Mouse (Mus musculus) lung, postnatal 0 days (tissue): ENCODE results near the gene 4930402F06Rik. TPM values are rescaled to one million over a fixed set of nuclear protein-coding genes. Genes with fewer than 3 reads are reported as not detected.

Source experiments
- ATAC-seq: fragments of 200-750 bp; cut with Nextera tagmentation; 2 replicates; pipeline ENCODE4 v1.8.0; 2017; ENCODE audit warnings: moderate library complexity
- DNase-seq: peaks from one replicate; pipeline ENCODE4 v3.0.0-alpha.2; 2016; ENCODE audit warnings: low spot score
- H3K27ac ChIP-seq: fragments of 300-500 bp; sonication (generic); 2 replicates; pipeline ENCODE4 v1.5.1; 2014; ENCODE audit warnings: antibody characterized with exemption, mild to moderate bottlenecking, low read length, mixed read lengths
- H3K27me3 ChIP-seq: fragments of 300-500 bp; sonication (generic); replicated peaks from 2 replicates; pipeline ENCODE4 v1.6.1; 2014; ENCODE audit warnings: low read length, mixed read lengths; ENCODE audit not compliant: insufficient read depth
- H3K36me3 ChIP-seq: fragments of 300-500 bp; sonication (generic); 2 replicates; pipeline ENCODE4 v1.6.1; 2014; ENCODE audit warnings: low read length, mixed read lengths; ENCODE audit not compliant: insufficient read depth
- H3K4me1 ChIP-seq: fragments of 300-500 bp; sonication (generic); 2 replicates; pipeline ENCODE4 v1.6.1; 2014; ENCODE audit warnings: antibody characterized with exemption, low read depth, low read length, mixed read lengths; ENCODE audit not compliant: insufficient read depth
- H3K4me2 ChIP-seq: fragments of 300-500 bp; sonication (generic); replicated peaks from 2 replicates; pipeline ENCODE4 v1.6.1; 2014; ENCODE audit warnings: low read depth, mild to moderate bottlenecking, low read length, moderate library complexity, mixed read lengths
- H3K4me3 ChIP-seq: fragments of 300-500 bp; sonication (generic); 2 replicates; pipeline ENCODE4 v1.5.1; 2014; ENCODE audit warnings: low read depth, low read length
- H3K9ac ChIP-seq: fragments of 300-500 bp; sonication (generic); replicated peaks from 2 replicates; pipeline ENCODE4 v1.6.1; 2014; ENCODE audit warnings: low read depth, mild to moderate bottlenecking
- H3K9me3 ChIP-seq: fragments of 300-500 bp; sonication (generic); 2 replicates; pipeline ENCODE4 v1.6.1; 2016; ENCODE audit warnings: low read length, mixed read lengths
- CTCF ChIP-seq: IDR thresholded peaks from 2 replicates; pipeline ENCODE4 v1.5.1; 2016; ENCODE audit warnings: antibody characterized with exemption, mild to moderate bottlenecking
- EP300 ChIP-seq: IDR thresholded peaks from 2 replicates; pipeline ENCODE4 v1.6.1; 2016; ENCODE audit warnings: antibody characterized with exemption, mild to moderate bottlenecking, control low read depth
- WGBS: fragments of 180-500 bp; shearing (Covaris S2); extraction: QIAGEN DNeasy Blood & Tissue Kit; methylation state at CpG from one replicate; pipeline ENCODE4 v1.1.7; 2014; 5-methylcytosine and 5-hydroxymethylcytosine counted together
- polyA plus RNA-seq: library from polyadenylated mRNA; unstranded; fragments of >200 nt; fragmentation: Nextera tagmentation; extraction: Ambion mirVana; gene quantifications from 2 replicates; pipeline ENCODE4 v1.2.1, GENCODE M21; 2015

Gene 4930402F06Rik
- polyA plus RNA-seq, 1 experiment from 2014 or later = not detected

- Histone ChIP-seq H3K9ac (no peak overlapping the region), H3K27ac (peak overlapping the region; percentile 62), H3K36me3 (no peaks in the 10 kb centered on the region), H3K4me2 (no peak overlapping the region), H3K4me3 (no peak overlapping the region), H3K27me3 (no peaks in the 10 kb centered on the region), H3K9me3 (no peaks in the 10 kb centered on the region), H3K4me1 (peaks cover 11% of the 10 kb centered on the region)
- TF ChIP-seq EP300 (peak; percentile 71), CTCF (no peak)
- WGBS = 27% methylated on average over 6 of the region's 6 CpGs
- ATAC-seq (no peak), DNase-seq (peak; percentile 83)
Measured at GRCm38 (mm10) chr2:35338707-35339106, 58.3 kb downstream of the 4930402F06Rik start.

- DNase-seq (no peak), ATAC-seq (no peak)
- H3K4me1 ChIP-seq = peaks cover 11% of the 10 kb centered on the region
- no peak overlapping the region for H3K9ac ChIP-seq
- no peak overlapping the region for H3K4me3 ChIP-seq
- no peaks in the 10 kb centered on the region for H3K36me3 ChIP-seq
- H3K9me3 ChIP-seq = no peaks in the 10 kb centered on the region
- no peak overlapping the region for H3K4me2 ChIP-seq
- H3K27me3 ChIP-seq = no peaks in the 10 kb centered on the region
- peak overlapping the region; percentile 62 for H3K27ac ChIP-seq
- WGBS = 55% methylated on average over 1 of the region's 1 CpGs
- TF ChIP-seq EP300 (no peak), CTCF (no peak)
Measured at GRCm38 (mm10) chr2:35338036-35338435, 58.9 kb downstream of the 4930402F06Rik start.

GRCm38 (mm10) chr2:35337419-35337818, 59.6 kb downstream of the 4930402F06Rik start:
- peak; percentile 50 for DNase-seq
- Histone ChIP-seq H3K27ac (peak overlapping the region; percentile 77), H3K4me1 (peaks cover 16% of the 10 kb centered on the region), H3K9ac (no peak overlapping the region), H3K4me3 (peak overlapping the region; percentile 71; the same call in 1 of the 2 replicates), H3K9me3 (no peaks in the 10 kb centered on the region), H3K27me3 (no peaks in the 10 kb centered on the region), H3K36me3 (no peaks in the 10 kb centered on the region), H3K4me2 (peak overlapping the region; percentile 93)
- TF ChIP-seq CTCF (no peak), EP300 (no peak)
- WGBS = 39% methylated on average over 10 of the region's 10 CpGs
- ATAC-seq = peak; percentile 2; the same call in 1 of the 2 replicates

- ATAC-seq = peak; percentile 98
Measured at GRCm38 (mm10) chr2:35336388-35337280, 60.3 kb downstream of the 4930402F06Rik start, which contains the start of gene Stom. Gene Stom, minus strand, starts transcription at chr2:35336976.

GRCm38 (mm10) chr2:35335620-35336019, 61.4 kb downstream of the 4930402F06Rik start:
- H3K4me1 ChIP-seq = peaks cover 16% of the 10 kb centered on the region
- no peak for DNase-seq
- peak overlapping the region; percentile 67; the same call in 1 of the 2 replicates for H3K9ac ChIP-seq
- H3K9me3 ChIP-seq = no peaks in the 10 kb centered on the region
- TF ChIP-seq CTCF (no peak), EP300 (no peak)
- H3K4me2 ChIP-seq = peak overlapping the region; percentile 93
- WGBS = 15% methylated on average over 7 of the region's 7 CpGs
- H3K27ac ChIP-seq = no peak overlapping the region; the same call in 1 of the 2 replicates
- no peaks in the 10 kb centered on the region for H3K27me3 ChIP-seq
- no peaks in the 10 kb centered on the region for H3K36me3 ChIP-seq
- no peak for ATAC-seq
- H3K4me3 ChIP-seq = peak overlapping the region; percentile 71

More at GRCm38 (mm10) chr2:35336388-35337280, 60.3 kb downstream of the 4930402F06Rik start, which contains the start of gene Stom:
- peak; percentile 98 for DNase-seq
- under 1% methylated on average over 45 of the region's 45 CpGs for WGBS
- Histone ChIP-seq H3K9ac (peak within 1 kb of the TSS; percentile 67), H3K4me2 (peak within 1 kb of the TSS; percentile 93), H3K27ac (peak within 1 kb of the TSS; percentile 93), H3K4me3 (peak within 1 kb of the TSS; percentile 71), H3K4me1 (peaks cover 16% of the 10 kb centered on the region), H3K36me3 (no peaks in the 10 kb centered on the region), H3K27me3 (no peaks in the 10 kb centered on the region), H3K9me3 (no peaks in the 10 kb centered on the region)
- TF ChIP-seq CTCF = peak; percentile 32; the same call in 1 of the 2 replicates
- TF ChIP-seq EP300 = no peak

GRCm38 (mm10) chr2:35333670-35334069, 63.3 kb downstream of the 4930402F06Rik start:
- H3K9ac ChIP-seq = no peak overlapping the region
- ATAC-seq (no peak), DNase-seq (peak; percentile 17)
- TF ChIP-seq EP300 = no peak
- TF ChIP-seq CTCF = no peak
- H3K4me3 ChIP-seq = no peak overlapping the region
- H3K9me3 ChIP-seq = no peaks in the 10 kb centered on the region
- no peak overlapping the region for H3K27ac ChIP-seq
- peaks cover 16% of the 10 kb centered on the region for H3K4me1 ChIP-seq
- no peaks in the 10 kb centered on the region for H3K36me3 ChIP-seq
- H3K4me2 ChIP-seq = peak overlapping the region; percentile 6; the same call in 1 of the 2 replicates
- H3K27me3 ChIP-seq = no peaks in the 10 kb centered on the region
